Mouse (Mus musculus) thymus, adult 2 months (tissue): ENCODE results near the gene Pbx4.

Source experiments
- CTCF ChIP-seq: fragments of 200-500 bp; IDR thresholded peaks from 2 replicates; pipeline ENCODE4 v1.5.1; 2012; ENCODE audit warnings: mild to moderate bottlenecking, control low read depth, low read length, moderate library complexity, borderline replicate concordance; ENCODE audit not compliant: control insufficient read depth, poor library complexity, insufficient read depth; ENCODE audit errors: extremely low read depth
- POLR2A ChIP-seq: fragments of 200-500 bp; IDR thresholded peaks from 2 replicates; pipeline ENCODE4 v1.6.1; 2012; ENCODE audit warnings: mild to moderate bottlenecking, low read length, control low read depth, moderate library complexity; ENCODE audit not compliant: control insufficient read depth, poor library complexity, insufficient read depth; ENCODE audit errors: extremely low read depth

GRCm38 (mm10) chr8:69848951-69849350, 16.7 kb downstream of the Pbx4 start:
- TF ChIP-seq CTCF (no peak), POLR2A (no peak)
